10 mouse cellular contexts compared by ENCODE assay signal in the genomic region with DNA sequence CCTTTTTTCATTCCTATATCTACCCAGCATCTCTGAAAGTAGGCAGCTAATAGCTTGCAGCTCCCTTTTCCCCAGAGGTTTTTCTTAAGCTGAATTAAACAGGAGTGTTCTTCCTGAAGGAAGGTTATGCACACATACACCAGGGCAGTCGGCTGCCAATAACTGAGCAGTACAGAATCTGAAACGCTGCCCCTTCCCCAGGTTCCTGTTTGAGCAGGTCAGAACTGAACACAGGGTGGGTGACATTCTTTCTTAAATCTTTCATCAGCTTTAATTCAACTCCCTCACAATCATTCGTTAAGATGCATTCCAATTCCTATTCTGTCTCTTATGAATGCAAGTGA.
DNase-seq lines count a peak whose midpoint lies in the region; ATAC-seq lines count a peak whose summit lies in the region.
"Had no signal": no experiment of that assay in that cellular context is flagged by ENCODE, and none has a peak within 500 bp of the region (broad histone marks: within the 10 kb centered on the region; RNA-seq: fewer than 3 reads in every experiment).

No protein-coding gene starts in this region.

- DNase-seq in forebrain, embryonic 10.5 days (ENCODE audit: extremely low spot score, low spot score) = no peak
- DNase-seq in lung, postnatal 10 days = no peak
- no peak for DNase-seq in spleen, postnatal 36 days (ENCODE audit: low spot score in 2 of 2)
- DNase-seq: adrenal gland, postnatal 10 days had no signal

- peaks cover 22% of the 10 kb centered on the region for H3K4me1 ChIP-seq in forebrain, embryonic 10.5 days
- peaks cover 18% of the 10 kb centered on the region for H3K4me1 ChIP-seq in forebrain, embryonic 13.5 days
- H3K4me1 ChIP-seq in embryonic facial prominence, embryonic 15.5 days = peaks cover 18% of the 10 kb centered on the region
- peaks cover 15% of the 10 kb centered on the region; the same call in 1 of the 2 replicates for H3K4me1 ChIP-seq in hindbrain, embryonic 15.5 days (replicated peaks)
- peaks cover 12% of the 10 kb centered on the region; the same call in 1 of the 2 replicates for H3K4me1 ChIP-seq in midbrain, embryonic 16.5 days (ENCODE audit: control insufficient read depth, insufficient read depth, low read length)

- WGBS in forebrain, embryonic 10.5 days = 58% methylated on average over 3 of the region's 3 CpGs
- 35% methylated on average over 3 of the region's 3 CpGs for WGBS in forebrain, embryonic 13.5 days
- WGBS in embryonic facial prominence, embryonic 15.5 days = 14% methylated on average over 3 of the region's 3 CpGs
- WGBS in hindbrain, embryonic 15.5 days = 52% methylated on average over 3 of the region's 3 CpGs
- 38% methylated on average over 3 of the region's 3 CpGs for WGBS in midbrain, embryonic 16.5 days

- H3K4me2 ChIP-seq in forebrain, embryonic 13.5 days = no peak overlapping the region
- H3K4me2 ChIP-seq in embryonic facial prominence, embryonic 15.5 days (replicated peaks) = peak overlapping the region; percentile 29
- H3K4me2 ChIP-seq in hindbrain, embryonic 15.5 days = peak overlapping the region; percentile 15; the same call in 1 of the 2 replicates
- H3K4me2 ChIP-seq in midbrain, embryonic 16.5 days (ENCODE audit: low read length) = peak overlapping the region; percentile 27

- no peak overlapping the region for H3K9ac ChIP-seq in forebrain, embryonic 13.5 days
- no peak overlapping the region for H3K9ac ChIP-seq in embryonic facial prominence, embryonic 15.5 days
- H3K9ac ChIP-seq in hindbrain, embryonic 15.5 days = no peak overlapping the region
- H3K9ac ChIP-seq in midbrain, embryonic 16.5 days (ENCODE audit: low read depth, low read length) = no peak overlapping the region

- H3K4me3 ChIP-seq in forebrain, embryonic 10.5 days = no peak overlapping the region
- no peak overlapping the region for H3K4me3 ChIP-seq in forebrain, embryonic 13.5 days
- no peak overlapping the region for H3K4me3 ChIP-seq in embryonic facial prominence, embryonic 15.5 days (replicated peaks)
- H3K4me3 ChIP-seq in hindbrain, embryonic 15.5 days = no peak overlapping the region
- H3K4me3 ChIP-seq in midbrain, embryonic 16.5 days (ENCODE audit: low read depth, low read length) = no peak overlapping the region

- 0 out of 2 replicates have a peak overlapping the region, but pooled peaks have one; percentile 25 for H3K27ac ChIP-seq in forebrain, embryonic 10.5 days
- H3K27ac ChIP-seq in forebrain, embryonic 13.5 days = no peak overlapping the region
- H3K27ac ChIP-seq in embryonic facial prominence, embryonic 15.5 days (replicated peaks) = peak overlapping the region; percentile 82
- H3K27ac ChIP-seq in hindbrain, embryonic 15.5 days (replicated peaks) = peak overlapping the region; percentile 62
- peak overlapping the region; percentile 58 for H3K27ac ChIP-seq in midbrain, embryonic 16.5 days (ENCODE audit: low read length)

- no peaks in the 10 kb centered on the region for H3K27me3 ChIP-seq in forebrain, embryonic 10.5 days (ENCODE audit: poor library complexity, severe bottlenecking)
- H3K27me3 ChIP-seq in forebrain, embryonic 13.5 days = no peaks in the 10 kb centered on the region
- H3K27me3 ChIP-seq in embryonic facial prominence, embryonic 15.5 days = no peaks in the 10 kb centered on the region
- no peaks in the 10 kb centered on the region for H3K27me3 ChIP-seq in hindbrain, embryonic 15.5 days
- no peaks in the 10 kb centered on the region for H3K27me3 ChIP-seq in midbrain, embryonic 16.5 days (ENCODE audit: control insufficient read depth, insufficient read depth, low read depth, low read length)

- no peaks in the 10 kb centered on the region for H3K36me3 ChIP-seq in forebrain, embryonic 10.5 days (replicated peaks)
- H3K36me3 ChIP-seq in forebrain, embryonic 13.5 days (ENCODE audit: poor library complexity, severe bottlenecking) = no peaks in the 10 kb centered on the region
- no peaks in the 10 kb centered on the region for H3K36me3 ChIP-seq in embryonic facial prominence, embryonic 15.5 days
- no peaks in the 10 kb centered on the region for H3K36me3 ChIP-seq in hindbrain, embryonic 15.5 days
- no peaks in the 10 kb centered on the region for H3K36me3 ChIP-seq in midbrain, embryonic 16.5 days (ENCODE audit: control insufficient read depth, insufficient read depth, low read length)

- H3K9me3 ChIP-seq in forebrain, embryonic 10.5 days = no peaks in the 10 kb centered on the region
- no peaks in the 10 kb centered on the region for H3K9me3 ChIP-seq in forebrain, embryonic 13.5 days (replicated peaks)
- H3K9me3 ChIP-seq in embryonic facial prominence, embryonic 15.5 days (replicated peaks) = no peaks in the 10 kb centered on the region
- H3K9me3 ChIP-seq in hindbrain, embryonic 15.5 days = no peaks in the 10 kb centered on the region
- no peaks in the 10 kb centered on the region for H3K9me3 ChIP-seq in midbrain, embryonic 16.5 days (replicated peaks; ENCODE audit: control insufficient read depth, low read length, poor library complexity, severe bottlenecking)

- ATAC-seq in forebrain, embryonic 13.5 days = no peak
- ATAC-seq in embryonic facial prominence, embryonic 15.5 days (ENCODE audit: insufficient number of reproducible peaks, low FRiP score, low TSS enrichment, low read depth) = no peak
- peak; percentile 72 for ATAC-seq in hindbrain, embryonic 15.5 days (ENCODE audit: low FRiP score, low read depth)
- ATAC-seq in midbrain, embryonic 16.5 days = peak; percentile 48; the same call in 1 of the 2 replicates
- no peak for ATAC-seq in megakaryocyte progenitor cell, adult 5-6 weeks (replicated peaks; ENCODE audit: poor library complexity)
- ATAC-seq: intestine, embryonic 16.5 days had no signal

Comparison
In these comparisons a context has a peak if more than half of its experiments do, and no peak if none do; other contexts are left out.
1. ATAC-seq: peak in hindbrain, embryonic 15.5 days (single experiment) and midbrain, embryonic 16.5 days (single experiment); none in forebrain, embryonic 13.5 days (single experiment), embryonic facial prominence, embryonic 15.5 days (single experiment) and megakaryocyte progenitor cell, adult 5-6 weeks (single experiment).